Comparison of ENCODE assay signal across 8 mouse cellular contexts in genomic region chr13:58471704-58472103, GRCm38 (mm10).
DNase-seq lines count a peak whose midpoint lies in the region; ATAC-seq lines count a peak whose summit lies in the region.

No protein-coding gene starts in this region.

- H3K4me2 ChIP-seq in hindbrain, embryonic 15.5 days = peak overlapping the region; percentile 66
- H3K4me2 ChIP-seq in stomach, embryonic 14.5 days (replicated peaks; ENCODE audit: low read depth, low read length) = peak overlapping the region; percentile 40

- no peaks in the 10 kb centered on the region for H3K79me2 ChIP-seq in macrophage (ENCODE audit: inconsistent target)

- no peak for ATAC-seq in hindbrain, embryonic 15.5 days (ENCODE audit: low FRiP score, low read depth)
- no peak for ATAC-seq in stomach, embryonic 14.5 days (ENCODE audit: insufficient number of reproducible peaks, insufficient read depth, low FRiP score, low read depth)

- peaks cover 12% of the 10 kb centered on the region for H3K4me1 ChIP-seq in hindbrain, embryonic 15.5 days (replicated peaks)
- no peaks in the 10 kb centered on the region for H3K4me1 ChIP-seq in stomach, embryonic 14.5 days (ENCODE audit: control insufficient read depth, insufficient read depth, low read length)

- peaks cover 11% of the 10 kb centered on the region; the same call in 1 of the 2 replicates for H3K27me3 ChIP-seq in hindbrain, embryonic 15.5 days
- H3K27me3 ChIP-seq in stomach, embryonic 14.5 days (ENCODE audit: control insufficient read depth, insufficient read depth, low read length) = 0 out of 2 replicates have a peak, but pooled peaks cover 3% of the 10 kb centered on the region

- H3K36me3 ChIP-seq in hindbrain, embryonic 15.5 days = no peaks in the 10 kb centered on the region
- H3K36me3 ChIP-seq in macrophage (ENCODE audit: inconsistent target) = no peaks in the 10 kb centered on the region
- no peaks in the 10 kb centered on the region for H3K36me3 ChIP-seq in stomach, embryonic 14.5 days (ENCODE audit: control insufficient read depth, insufficient read depth, low read length)

- H3K9ac ChIP-seq in hindbrain, embryonic 15.5 days = 0 out of 2 replicates have a peak overlapping the region, but pooled peaks have one; percentile 30
- no peak overlapping the region for H3K9ac ChIP-seq in stomach, embryonic 14.5 days (replicated peaks; ENCODE audit: low read depth, low read length)

- peak; percentile 12 to 25 for DNase-seq in right cerebral cortex, adult 2 months (ENCODE audit: low spot score in 2 of 2)
- no peak for DNase-seq in right cerebral cortex, postnatal 14 days
- peak; percentile 53 for DNase-seq in embryo, embryonic 11 days
- no peak for DNase-seq in urinary bladder, postnatal 25 days (ENCODE audit: low spot score)
- no peak for DNase-seq in gastrocnemius, postnatal 4 days (ENCODE audit: low spot score in 2 of 2)

- WGBS in hindbrain, embryonic 15.5 days = 1% methylated on average over 16 of the region's 16 CpGs
- WGBS in macrophage (ENCODE audit: missing documents) = 4% methylated on average over 16 of the region's 16 CpGs
- WGBS in stomach, embryonic 14.5 days = 10% methylated on average over 16 of the region's 16 CpGs

- H3K9me3 ChIP-seq in hindbrain, embryonic 15.5 days = no peaks in the 10 kb centered on the region
- no peaks in the 10 kb centered on the region for H3K9me3 ChIP-seq in stomach, embryonic 14.5 days (ENCODE audit: control insufficient read depth, low read depth, low read length)

- H3K27ac ChIP-seq in hindbrain, embryonic 15.5 days (replicated peaks) = no peak overlapping the region
- no peak overlapping the region for H3K27ac ChIP-seq in macrophage
- H3K27ac ChIP-seq in stomach, embryonic 14.5 days (ENCODE audit: low read length) = no peak overlapping the region

- peak overlapping the region; percentile 36 for H3K4me3 ChIP-seq in hindbrain, embryonic 15.5 days
- H3K4me3 ChIP-seq in macrophage (ENCODE audit: inconsistent target) = peak overlapping the region; percentile 19; the same call in 1 of the 2 replicates
- peak overlapping the region; percentile 9; the same call in 1 of the 2 replicates for H3K4me3 ChIP-seq in stomach, embryonic 14.5 days (ENCODE audit: low read depth, low read length)

Comparison
In these comparisons a context has a peak if more than half of its experiments do, and no peak if none do; other contexts are left out.
1. DNase-seq: peak in right cerebral cortex, adult 2 months (2 of 2) and embryo, embryonic 11 days (single experiment); none in right cerebral cortex, postnatal 14 days (single experiment), urinary bladder, postnatal 25 days (single experiment) and gastrocnemius, postnatal 4 days (0 of 2).
2. Peak in every context shown above with its lines, with median percentiles within 50 percentile points of each other: H3K4me3 ChIP-seq.